Mouse (Mus musculus) lung, postnatal 0 days (tissue): ENCODE data around the gene Glrx5. TPM values are rescaled to one million over a fixed set of nuclear protein-coding genes. Genes with fewer than 3 reads are reported as not detected.

Experiments
- ATAC-seq: fragments of 200-750 bp; cut with Nextera tagmentation; 2 replicates; pipeline ENCODE4 v1.8.0; 2017; ENCODE audit warnings: moderate library complexity
- DNase-seq: peaks from one replicate; pipeline ENCODE4 v3.0.0-alpha.2; 2016; ENCODE audit warnings: low spot score
- H3K27ac ChIP-seq: fragments of 300-500 bp; sonication (generic); 2 replicates; pipeline ENCODE4 v1.5.1; 2014; ENCODE audit warnings: antibody characterized with exemption, mild to moderate bottlenecking, low read length, mixed read lengths
- H3K27me3 ChIP-seq: fragments of 300-500 bp; sonication (generic); replicated peaks from 2 replicates; pipeline ENCODE4 v1.6.1; 2014; ENCODE audit warnings: low read length, mixed read lengths; ENCODE audit not compliant: insufficient read depth
- H3K36me3 ChIP-seq: fragments of 300-500 bp; sonication (generic); 2 replicates; pipeline ENCODE4 v1.6.1; 2014; ENCODE audit warnings: low read length, mixed read lengths; ENCODE audit not compliant: insufficient read depth
- H3K4me1 ChIP-seq: fragments of 300-500 bp; sonication (generic); 2 replicates; pipeline ENCODE4 v1.6.1; 2014; ENCODE audit warnings: antibody characterized with exemption, low read depth, low read length, mixed read lengths; ENCODE audit not compliant: insufficient read depth
- H3K4me2 ChIP-seq: fragments of 300-500 bp; sonication (generic); replicated peaks from 2 replicates; pipeline ENCODE4 v1.6.1; 2014; ENCODE audit warnings: low read depth, mild to moderate bottlenecking, low read length, moderate library complexity, mixed read lengths
- H3K4me3 ChIP-seq: fragments of 300-500 bp; sonication (generic); 2 replicates; pipeline ENCODE4 v1.5.1; 2014; ENCODE audit warnings: low read depth, low read length
- H3K9ac ChIP-seq: fragments of 300-500 bp; sonication (generic); replicated peaks from 2 replicates; pipeline ENCODE4 v1.6.1; 2014; ENCODE audit warnings: low read depth, mild to moderate bottlenecking
- H3K9me3 ChIP-seq: fragments of 300-500 bp; sonication (generic); 2 replicates; pipeline ENCODE4 v1.6.1; 2016; ENCODE audit warnings: low read length, mixed read lengths
- CTCF ChIP-seq: IDR thresholded peaks from 2 replicates; pipeline ENCODE4 v1.5.1; 2016; ENCODE audit warnings: antibody characterized with exemption, mild to moderate bottlenecking
- EP300 ChIP-seq: IDR thresholded peaks from 2 replicates; pipeline ENCODE4 v1.6.1; 2016; ENCODE audit warnings: antibody characterized with exemption, mild to moderate bottlenecking, control low read depth
- WGBS: fragments of 180-500 bp; shearing (Covaris S2); extraction: QIAGEN DNeasy Blood & Tissue Kit; methylation state at CpG from one replicate; pipeline ENCODE4 v1.1.7; 2014; 5-methylcytosine and 5-hydroxymethylcytosine counted together
- microRNA-seq: library from miRNA; unstranded; fragments of <30 nt; microRNA quantifications from one replicate; pipeline ENCODE4, GENCODE M21; 2016
- polyA plus RNA-seq: library from polyadenylated mRNA; unstranded; fragments of >200 nt; fragmentation: Nextera tagmentation; extraction: Ambion mirVana; gene quantifications from 2 replicates; pipeline ENCODE4 v1.2.1, GENCODE M21; 2015

Gene Glrx5
- polyA plus RNA-seq, 1 experiment from 2014 or later, result 127 TPM

DNA sequence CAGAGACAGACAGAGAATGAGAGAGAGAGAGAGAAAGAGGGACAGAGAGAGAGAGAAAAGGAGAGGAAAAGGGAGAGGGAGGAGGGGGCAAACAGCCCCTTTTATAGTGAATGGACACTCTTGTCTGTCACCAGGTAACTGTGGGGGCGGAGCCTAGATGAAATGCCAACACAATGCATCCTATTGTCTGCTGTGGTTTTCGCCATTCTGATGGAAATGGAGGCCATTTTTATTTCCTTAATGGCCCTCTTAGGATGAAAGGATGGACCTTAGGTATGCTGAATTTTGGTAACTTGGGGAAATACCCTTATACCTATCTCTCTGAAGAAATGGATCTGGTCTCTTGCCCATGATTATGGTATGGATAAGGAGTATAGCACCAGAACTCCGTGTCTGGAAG is 54.9 kb downstream of the Glrx5 start:
- ATAC-seq, result no peak
- no peak overlapping the region for H3K4me3 ChIP-seq
- 72% methylated on average over 3 of the region's 3 CpGs for WGBS

GRCm38 (mm10) chr12:105089231-105089630 is 56.7 kb downstream of the Glrx5 start:
- H3K9ac ChIP-seq, result no peak overlapping the region
- ATAC-seq (no peak), DNase-seq (no peak)
- no peak overlapping the region for H3K27ac ChIP-seq
- no peaks in the 10 kb centered on the region for H3K36me3 ChIP-seq
- H3K27me3 ChIP-seq, result no peaks in the 10 kb centered on the region
- H3K4me3 ChIP-seq, result no peak overlapping the region
- no peak overlapping the region for H3K4me2 ChIP-seq
- no peaks in the 10 kb centered on the region for H3K9me3 ChIP-seq
- H3K4me1 ChIP-seq, result no peaks in the 10 kb centered on the region
- TF ChIP-seq EP300 (no peak), CTCF (no peak)
- 69% methylated on average over 5 of the region's 5 CpGs for WGBS

More for the DNA sequence above, 54.9 kb downstream of the Glrx5 start:
- H3K4me1 ChIP-seq, result no peaks in the 10 kb centered on the region
- H3K27me3 ChIP-seq, result no peaks in the 10 kb centered on the region
- H3K4me2 ChIP-seq, result no peak overlapping the region
- H3K9ac ChIP-seq, result no peak overlapping the region
- H3K36me3 ChIP-seq, result no peaks in the 10 kb centered on the region
- no peak for DNase-seq
- H3K27ac ChIP-seq, result no peak overlapping the region
- TF ChIP-seq EP300 (no peak), CTCF (no peak)
- no peaks in the 10 kb centered on the region for H3K9me3 ChIP-seq

- no peak overlapping the region for H3K9ac ChIP-seq
- H3K27ac ChIP-seq, result no peak overlapping the region
- no peaks in the 10 kb centered on the region for H3K27me3 ChIP-seq
- DNase-seq, result no peak
- no peaks in the 10 kb centered on the region for H3K36me3 ChIP-seq
- no peak for ATAC-seq
- H3K4me1 ChIP-seq, result no peaks in the 10 kb centered on the region
- H3K9me3 ChIP-seq, result no peaks in the 10 kb centered on the region
- WGBS, result 76% methylated on average over 6 of the region's 6 CpGs
- no peak overlapping the region for H3K4me3 ChIP-seq
- H3K4me2 ChIP-seq, result no peak overlapping the region
- TF ChIP-seq EP300 (no peak), CTCF (no peak)
Measured at GRCm38 (mm10) chr12:105091604-105092003, 59.1 kb downstream of the Glrx5 start.

Small RNA genes lying within 50 kb of the gene (microRNA-seq; reads per million reads assigned to microRNA genes)
- 1.2 reads per million for gene Mir3069

Other genes starting within 250 kb of the Glrx5 start
- 2.0 and 2.5 TPM in 2 replicates for gene Clmn, start 167.6 kb upstream of the Glrx5 start, polyA plus RNA-seq
- 1.1 and 1.2 TPM in 2 replicates for gene Syne3, start 22.9 kb upstream of the Glrx5 start, polyA plus RNA-seq
- gene Tcl1b2, start 113.3 kb downstream of the Glrx5 start, polyA plus RNA-seq, result not detected in 2 replicates
- gene Tcl1b1, start 127.0 kb downstream of the Glrx5 start, polyA plus RNA-seq, result not detected in 2 replicates
- not detected in 2 replicates for gene Tcl1b5, start 143.7 kb downstream of the Glrx5 start, polyA plus RNA-seq
- not detected in 2 replicates for gene Tcl1b3, start 158.4 kb downstream of the Glrx5 start, polyA plus RNA-seq
- not detected in 2 replicates for gene Tcl1b4, start 169.3 kb downstream of the Glrx5 start, polyA plus RNA-seq
- not detected in 2 replicates for gene Tcl1, start 190.1 kb downstream of the Glrx5 start, polyA plus RNA-seq